ENCODE assay signal across 20 mouse cellular contexts in genomic region chr13:39418127-39418526, GRCm38 (mm10).
DNase-seq lines count a peak whose midpoint lies in the region; ATAC-seq and TF ChIP-seq lines count a peak whose summit lies in the region.
"Had no signal": no experiment of that assay in that cellular context is flagged by ENCODE, and none has a peak within 500 bp of the region (broad histone marks: within the 10 kb centered on the region; RNA-seq: fewer than 3 reads in every experiment).

No protein-coding gene starts in this region.

- no peaks in the 10 kb centered on the region for H3K36me3 ChIP-seq in heart, postnatal 0 days (replicated peaks; ENCODE audit: control insufficient read depth, insufficient read depth, low read length)
- no peaks in the 10 kb centered on the region for H3K36me3 ChIP-seq in heart, adult 2 months (ENCODE audit: control insufficient read depth, insufficient read depth, low read length)
- H3K36me3 ChIP-seq: hindbrain, embryonic 15.5 days; liver, embryonic 13.5 days; neural tube, embryonic 12.5 days had no signal

- H3K27me3 ChIP-seq in heart, postnatal 0 days (ENCODE audit: control insufficient read depth, insufficient read depth, low read length), result no peaks in the 10 kb centered on the region
- no peaks in the 10 kb centered on the region for H3K27me3 ChIP-seq in heart, adult 2 months (ENCODE audit: control insufficient read depth, insufficient read depth, low read length)
- H3K27me3 ChIP-seq: hindbrain, embryonic 15.5 days; liver, embryonic 13.5 days; neural tube, embryonic 12.5 days had no signal

- 36% methylated on average over 7 of the region's 7 CpGs for WGBS in heart, postnatal 0 days
- 31% methylated on average over 7 of the region's 7 CpGs for WGBS in heart, adult 2 months

- H3K9me3 ChIP-seq in heart, postnatal 0 days (replicated peaks; ENCODE audit: control insufficient read depth, low read length), result no peaks in the 10 kb centered on the region
- H3K9me3 ChIP-seq: hindbrain, embryonic 15.5 days; liver, embryonic 13.5 days; neural tube, embryonic 12.5 days had no signal

- no peak for TF ChIP-seq EP300 in heart, postnatal 0 days (IDR thresholded peaks at IDR 0.05; ENCODE audit: low read depth)
- no peak for TF ChIP-seq EP300 in heart, adult 2 months (IDR thresholded peaks at IDR 0.05; ENCODE audit: insufficient read depth, low read depth, low read length)

- intact Hi-C loops in heart, adult 2 months (cut with DNase I), result no loop called here

- H3K27ac ChIP-seq in heart, postnatal 0 days (ENCODE audit: low read depth), result no peak overlapping the region
- H3K27ac ChIP-seq in heart, adult 2 months, result no peak overlapping the region
- H3K27ac ChIP-seq: gastrocnemius, adult 2 months; hindbrain, embryonic 15.5 days; liver, embryonic 13.5 days; neural tube, embryonic 12.5 days had no signal

- H3K4me1 ChIP-seq in heart, postnatal 0 days (ENCODE audit: control insufficient read depth, insufficient read depth), result no peaks in the 10 kb centered on the region
- H3K4me1 ChIP-seq in heart, adult 2 months (ENCODE audit: control insufficient read depth, insufficient read depth, low read length), result no peaks in the 10 kb centered on the region
- H3K4me1 ChIP-seq: hindbrain, embryonic 15.5 days; liver, embryonic 13.5 days; neural tube, embryonic 12.5 days had no signal

- H3K4me3 ChIP-seq in heart, postnatal 0 days (ENCODE audit: low read depth, low read length), result no peak overlapping the region
- H3K4me3 ChIP-seq in heart, adult 2 months, result no peak overlapping the region
- H3K4me3 ChIP-seq: gastrocnemius, adult 2 months; hindbrain, embryonic 15.5 days; liver, embryonic 13.5 days; neural tube, embryonic 12.5 days had no signal

- peak; percentile 16 for DNase-seq in adrenal gland, postnatal 14 days
- DNase-seq in adrenal gland, adult 8-10 months, result no peak
- peak; percentile 23 for DNase-seq in heart, postnatal 0 days (ENCODE audit: low spot score)
- no peak for DNase-seq in heart, adult 2 months
- DNase-seq in brain, embryonic 14.5 days (ENCODE audit: low read depth), result peak; percentile 18
- DNase-seq in fibroblast of lung, adult 2 months (ENCODE audit: low read depth), result peak; percentile 3
- no peak for DNase-seq in kidney, adult 9 months
- DNase-seq in cerebellum, adult 11 months, result no peak
- DNase-seq: adrenal gland, adult 2 months; cerebellum, adult 8-10 months; gastrocnemius, adult 2 months; kidney, postnatal 14 days; left cerebral cortex, postnatal 4 days; liver, embryonic 13.5 days; retina, postnatal 1 day; thymus, postnatal 36 days had no signal

- no peak for TF ChIP-seq CTCF in heart, postnatal 0 days (IDR thresholded peaks at IDR 0.05; ENCODE audit: low read depth)
- no peak for TF ChIP-seq CTCF in heart, adult 2 months (IDR thresholded peaks at IDR 0.05)
- no peak for TF ChIP-seq CTCF in brain, embryonic 14.5 days (IDR thresholded peaks at IDR 0.05; ENCODE audit: borderline replicate concordance, extremely low read depth, insufficient read depth, insufficient read length)

- no peaks in the 10 kb centered on the region for H3K79me2 ChIP-seq in heart, adult 2 months (replicated peaks; ENCODE audit: control insufficient read depth, insufficient read depth, low read length)

- no peak overlapping the region for H3K9ac ChIP-seq in heart, postnatal 0 days (replicated peaks; ENCODE audit: low read depth, low read length)
- no peak overlapping the region for H3K9ac ChIP-seq in heart, adult 2 months (ENCODE audit: low read depth, low read length)
- H3K9ac ChIP-seq: hindbrain, embryonic 15.5 days; liver, embryonic 13.5 days; neural tube, embryonic 12.5 days had no signal

- H3K4me2 ChIP-seq in heart, postnatal 0 days (ENCODE audit: low read depth, low read length), result no peak overlapping the region
- H3K4me2 ChIP-seq: hindbrain, embryonic 15.5 days; liver, embryonic 13.5 days; neural tube, embryonic 12.5 days had no signal

- no peak for TF ChIP-seq POLR2A in heart, adult 2 months (IDR thresholded peaks at IDR 0.05; ENCODE audit: insufficient read depth, low read depth, low read length)
- no peak for TF ChIP-seq POLR2A in brain, embryonic 14.5 days (IDR thresholded peaks at IDR 0.05; ENCODE audit: borderline replicate concordance, extremely low read depth, insufficient read depth, insufficient read length, poor library complexity, severe bottlenecking)

- ATAC-seq in heart, postnatal 0 days (ENCODE audit: insufficient read depth, low read depth), result no peak
- ATAC-seq: forebrain, embryonic 16.5 days; intestine, embryonic 16.5 days had no signal

Comparison
In these comparisons a context has a peak if more than half of its experiments do, and no peak if none do; other contexts are left out.
1. DNase-seq: peak in adrenal gland, postnatal 14 days (single experiment), heart, postnatal 0 days (single experiment), brain, embryonic 14.5 days (single experiment) and fibroblast of lung, adult 2 months (single experiment); none in adrenal gland, adult 8-10 months (single experiment), heart, adult 2 months (0 of 2), kidney, adult 9 months (single experiment) and cerebellum, adult 11 months (single experiment).